Mouse (Mus musculus): Measurements from ENCODE around the gene Olfr221. TPM values are rescaled to one million over a fixed set of nuclear protein-coding genes. Genes with fewer than 3 reads are reported as not detected.
A peak's percentile ranks its signal among the peaks of the same experiment; 100 is the strongest.

Olfr221 gene
- polyA plus RNA-seq, 1 experiment from 2014 or later, result not detected

- DNase-seq (ENCODE audit: low spot score) (no peak), ATAC-seq (ENCODE audit: insufficient read depth, low FRiP score, low TSS enrichment) (no peak)
- H3K4me1 ChIP-seq (ENCODE audit: control insufficient read depth, insufficient read depth, low read length), result peaks cover 23% of the 10 kb centered on the region
- no peaks in the 10 kb centered on the region for H3K9me3 ChIP-seq (ENCODE audit: control insufficient read depth, low read length)
- H3K4me2 ChIP-seq (ENCODE audit: low read depth), result no peak overlapping the region
- H3K4me3 ChIP-seq (ENCODE audit: low read depth, low read length), result no peak overlapping the region
- H3K27me3 ChIP-seq (ENCODE audit: control insufficient read depth, insufficient read depth, low read length), result no peaks in the 10 kb centered on the region
- H3K27ac ChIP-seq (ENCODE audit: low read depth, low read length), result no peak overlapping the region
- H3K36me3 ChIP-seq (ENCODE audit: control insufficient read depth, insufficient read depth, low read length), result no peaks in the 10 kb centered on the region
- H3K9ac ChIP-seq (ENCODE audit: low read length), result no peak overlapping the region
- WGBS, result 90% methylated on average over 8 of the region's 8 CpGs
Observed at GRCm38 (mm10) chr14:52021568-52022212, 20.6 kb downstream of the Olfr221 start.

DNA sequence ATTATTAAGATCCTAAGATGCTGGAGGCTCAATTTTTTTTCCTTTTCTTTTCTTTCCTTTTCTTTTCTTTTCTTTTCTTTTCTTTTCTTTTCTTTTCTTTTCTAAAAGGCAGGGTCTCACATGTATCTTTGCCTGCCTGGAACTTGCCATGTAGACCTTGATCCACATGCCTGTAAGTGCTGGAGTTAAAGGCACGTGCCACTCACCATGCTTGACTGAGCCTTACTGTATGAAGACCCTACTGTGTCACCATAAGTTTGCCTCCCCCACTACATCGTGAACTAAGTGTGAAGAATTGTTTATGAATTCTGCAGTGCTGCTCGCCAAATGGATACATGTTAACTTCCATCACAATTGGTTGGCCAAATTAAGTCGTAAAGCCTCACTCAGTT lies 21.1 kb downstream of the Olfr221 start:
- 61% methylated on average over 4 of the region's 4 CpGs for WGBS
- Histone ChIP-seq H3K4me1 (ENCODE audit: control insufficient read depth, insufficient read depth, low read length) (peaks cover 28% of the 10 kb centered on the region), H3K27me3 (ENCODE audit: control insufficient read depth, insufficient read depth, low read length) (no peaks in the 10 kb centered on the region), H3K4me2 (ENCODE audit: low read depth) (peak overlapping the region; percentile 73; the same call in 1 of the 2 replicates), H3K9ac (ENCODE audit: low read length) (peak overlapping the region; percentile 73), H3K36me3 (ENCODE audit: control insufficient read depth, insufficient read depth, low read length) (no peaks in the 10 kb centered on the region), H3K27ac (ENCODE audit: low read depth, low read length) (peak overlapping the region; percentile 96), H3K4me3 (ENCODE audit: low read depth, low read length) (no peak overlapping the region), H3K9me3 (ENCODE audit: control insufficient read depth, low read length) (no peaks in the 10 kb centered on the region)
- ATAC-seq (ENCODE audit: insufficient read depth, low FRiP score, low TSS enrichment), result no peak
- no peak for DNase-seq (ENCODE audit: low spot score)

GRCm38 (mm10) chr14:52020486-52021137 lies 21.6 kb downstream of the Olfr221 start, which contains the start of gene Zfp219:
TSS of gene Zfp219 (minus strand) at chr14:52020733.
- peak within 1 kb of the TSS; percentile 47 for H3K4me3 ChIP-seq (ENCODE audit: low read depth, low read length)
- no peaks in the 10 kb centered on the region for H3K36me3 ChIP-seq (ENCODE audit: control insufficient read depth, insufficient read depth, low read length)
- H3K27ac ChIP-seq (ENCODE audit: low read depth, low read length), result peak within 1 kb of the TSS; percentile 96
- H3K4me1 ChIP-seq (ENCODE audit: control insufficient read depth, insufficient read depth, low read length), result peaks cover 34% of the 10 kb centered on the region
- ATAC-seq (ENCODE audit: insufficient read depth, low FRiP score, low TSS enrichment) (peak; percentile 24), DNase-seq (ENCODE audit: low spot score) (peak; percentile 78)
- H3K9ac ChIP-seq (ENCODE audit: low read length), result peak within 1 kb of the TSS; percentile 73
- H3K9me3 ChIP-seq (ENCODE audit: control insufficient read depth, low read length), result no peaks in the 10 kb centered on the region
- H3K27me3 ChIP-seq (ENCODE audit: control insufficient read depth, insufficient read depth, low read length), result no peaks in the 10 kb centered on the region
- WGBS, result 9% methylated on average over 15 of the region's 15 CpGs
- H3K4me2 ChIP-seq (ENCODE audit: low read depth), result peak within 1 kb of the TSS; percentile 73

DNA sequence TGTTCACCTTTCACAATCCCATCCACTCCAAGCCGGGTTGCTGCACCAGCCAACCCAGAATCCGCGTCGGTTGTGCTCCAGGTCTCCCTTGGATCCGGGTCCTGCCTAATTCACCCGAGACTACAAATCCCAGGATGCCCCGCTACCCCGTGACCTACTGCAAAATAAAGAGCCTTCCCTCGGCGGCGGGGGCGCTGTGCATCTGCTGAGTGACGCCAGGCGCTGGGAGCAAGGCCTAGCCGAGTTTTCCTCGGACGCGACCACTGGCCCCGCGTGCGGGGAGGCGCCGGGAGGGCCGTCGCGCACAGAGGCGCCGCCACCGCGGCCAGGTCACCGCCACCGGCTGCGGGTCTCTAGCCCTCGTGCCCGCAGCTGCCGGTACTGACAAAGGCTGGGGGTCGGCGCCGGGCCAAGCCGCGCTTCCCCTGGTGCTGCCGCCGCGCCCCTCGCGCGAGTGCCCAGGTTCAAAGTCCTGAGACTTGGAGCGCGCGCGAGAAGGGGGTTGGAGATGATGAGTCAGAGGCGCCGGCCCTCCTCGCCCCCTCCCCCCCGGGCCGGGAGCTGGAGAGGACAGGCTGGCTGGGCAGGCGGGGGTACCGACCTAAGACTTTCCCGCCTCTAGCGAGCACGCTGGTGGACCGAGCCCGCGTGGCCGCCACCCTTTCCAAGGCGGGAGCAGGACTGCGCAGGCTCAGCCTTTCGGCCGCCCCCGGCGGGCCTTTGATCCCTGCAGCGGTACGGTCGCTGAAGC lies 22.5 kb downstream of the Olfr221 start:
- ATAC-seq (ENCODE audit: insufficient read depth, low FRiP score, low TSS enrichment), result peak; percentile 90
- WGBS, result 0% methylated on average over 71 of the region's 74 CpGs

DNA sequence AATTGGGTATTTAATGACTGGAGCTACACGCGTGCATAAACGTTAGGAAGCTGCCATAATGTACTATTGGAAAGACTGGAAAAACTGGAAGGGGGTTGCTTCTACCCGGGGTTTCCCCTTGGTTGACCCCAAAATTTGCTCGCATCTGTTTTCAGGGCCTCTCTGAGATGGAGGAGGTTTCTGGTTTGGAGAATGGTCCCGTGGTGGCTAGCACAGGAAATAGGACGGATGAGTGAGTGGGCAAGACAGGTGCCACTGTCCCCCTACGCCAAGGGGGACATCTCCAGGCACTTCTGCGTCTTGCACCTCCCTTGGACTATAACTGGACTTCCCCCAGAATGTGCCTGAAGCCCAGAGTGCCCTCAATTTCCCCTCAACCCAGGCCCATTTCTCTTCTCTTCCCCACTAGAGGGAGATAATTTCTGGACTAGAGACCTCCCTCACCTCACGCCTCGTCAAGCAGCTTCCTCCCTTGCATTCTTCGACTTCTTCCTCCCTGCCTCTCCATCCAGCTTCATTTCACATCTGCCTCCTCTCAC lies 23.1 kb downstream of the Olfr221 start:
- H3K9ac ChIP-seq (ENCODE audit: low read length), result peak overlapping the region; percentile 73
- no peaks in the 10 kb centered on the region for H3K27me3 ChIP-seq (ENCODE audit: control insufficient read depth, insufficient read depth, low read length)
- peak overlapping the region; percentile 47 for H3K4me3 ChIP-seq (ENCODE audit: low read depth, low read length)
- peak overlapping the region; percentile 73 for H3K4me2 ChIP-seq (ENCODE audit: low read depth)
- ATAC-seq (ENCODE audit: insufficient read depth, low FRiP score, low TSS enrichment) (peak; percentile 5; the same call in 1 of the 2 replicates), DNase-seq (ENCODE audit: low spot score) (peak; percentile 24)
- no peaks in the 10 kb centered on the region for H3K9me3 ChIP-seq (ENCODE audit: control insufficient read depth, low read length)
- 37% methylated on average over 12 of the region's 12 CpGs for WGBS
- no peaks in the 10 kb centered on the region for H3K36me3 ChIP-seq (ENCODE audit: control insufficient read depth, insufficient read depth, low read length)
- peaks cover 40% of the 10 kb centered on the region for H3K4me1 ChIP-seq (ENCODE audit: control insufficient read depth, insufficient read depth, low read length)
- H3K27ac ChIP-seq (ENCODE audit: low read depth, low read length), result peak overlapping the region; percentile 96

More for the DNA sequence above, 22.5 kb downstream of the Olfr221 start:
- no peaks in the 10 kb centered on the region for H3K36me3 ChIP-seq (ENCODE audit: control insufficient read depth, insufficient read depth, low read length)
- H3K27ac ChIP-seq (ENCODE audit: low read depth, low read length), result peak overlapping the region; percentile 96
- H3K4me3 ChIP-seq (ENCODE audit: low read depth, low read length), result peak overlapping the region; percentile 47
- peaks cover 40% of the 10 kb centered on the region for H3K4me1 ChIP-seq (ENCODE audit: control insufficient read depth, insufficient read depth, low read length)
- H3K4me2 ChIP-seq (ENCODE audit: low read depth), result peak overlapping the region; percentile 73
- H3K9ac ChIP-seq (ENCODE audit: low read length), result peak overlapping the region; percentile 73
- H3K9me3 ChIP-seq (ENCODE audit: control insufficient read depth, low read length), result no peaks in the 10 kb centered on the region
- no peaks in the 10 kb centered on the region for H3K27me3 ChIP-seq (ENCODE audit: control insufficient read depth, insufficient read depth, low read length)
- DNase-seq (ENCODE audit: low spot score), result peak; percentile 98

DNA sequence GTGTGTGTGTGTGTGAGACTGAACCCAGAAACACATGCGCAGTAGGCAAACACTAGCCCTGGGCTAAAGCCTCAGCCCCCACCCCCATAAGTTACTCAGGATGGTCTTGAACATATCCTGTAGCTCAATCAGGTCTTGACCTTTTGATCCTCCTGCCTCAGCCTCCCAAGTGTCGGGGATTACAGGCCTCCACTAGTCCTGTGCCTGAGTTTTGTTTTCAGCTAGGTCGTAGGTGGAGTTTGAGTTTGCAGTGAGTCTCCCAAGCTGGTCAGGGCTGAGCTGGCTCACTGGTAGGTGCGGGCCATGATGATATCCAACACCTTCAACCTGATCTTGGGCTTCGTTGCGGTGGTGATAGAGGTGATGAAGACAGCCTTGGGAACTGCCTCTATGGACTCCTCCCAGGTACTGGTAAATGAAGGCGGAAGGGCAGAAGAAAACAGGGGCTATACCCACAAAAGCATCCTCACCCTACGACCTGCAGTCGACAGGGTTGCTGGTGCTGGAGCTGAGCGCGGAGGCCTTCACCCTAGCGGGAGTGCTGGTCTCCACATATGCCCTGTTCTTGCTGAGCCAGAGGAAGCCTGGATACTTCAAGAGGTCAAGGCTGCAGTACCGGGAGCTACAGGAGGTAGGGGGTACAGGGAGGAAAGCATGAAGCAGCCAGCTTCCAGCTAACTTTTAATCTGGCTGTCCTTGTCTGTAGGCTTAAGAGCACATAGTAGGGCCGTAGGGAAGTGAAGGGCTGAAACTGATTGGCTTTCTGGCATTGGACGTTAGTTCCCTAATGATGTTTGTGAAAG lies 23.8 kb downstream of the Olfr221 start:
- no peak for DNase-seq (ENCODE audit: low spot score)
- peak overlapping the region; percentile 47 for H3K4me3 ChIP-seq (ENCODE audit: low read depth, low read length)

DNA sequence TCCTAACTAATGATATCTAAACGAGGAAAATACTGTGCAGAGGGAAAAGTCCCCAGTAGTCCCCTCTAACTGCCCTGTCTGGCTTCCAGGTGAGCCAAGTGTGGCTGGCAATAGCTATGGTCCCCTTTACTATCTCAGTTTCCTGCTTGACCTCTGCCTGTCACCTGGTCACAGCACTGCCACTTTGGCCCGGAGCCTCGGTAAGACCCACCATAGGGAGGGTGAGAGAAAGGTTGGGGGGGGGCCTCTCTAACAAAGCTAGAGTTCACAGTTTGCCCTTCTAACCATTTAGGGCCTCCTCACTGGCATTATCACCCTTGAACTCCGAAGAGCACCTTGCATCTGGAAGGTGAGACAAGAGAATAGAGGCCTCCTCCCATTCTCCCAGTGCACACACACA lies 24.6 kb downstream of the Olfr221 start:
- H3K27ac ChIP-seq (ENCODE audit: low read depth, low read length), result no peak overlapping the region
- no peak overlapping the region for H3K9ac ChIP-seq (ENCODE audit: low read length)
- no peaks in the 10 kb centered on the region for H3K36me3 ChIP-seq (ENCODE audit: control insufficient read depth, insufficient read depth, low read length)
- peaks cover 38% of the 10 kb centered on the region for H3K4me1 ChIP-seq (ENCODE audit: control insufficient read depth, insufficient read depth, low read length)
- DNase-seq (ENCODE audit: low spot score) (no peak), ATAC-seq (ENCODE audit: insufficient read depth, low FRiP score, low TSS enrichment) (no peak)
- 88% methylated on average over 4 of the region's 4 CpGs for WGBS
- H3K4me3 ChIP-seq (ENCODE audit: low read depth, low read length), result no peak overlapping the region
- no peaks in the 10 kb centered on the region for H3K27me3 ChIP-seq (ENCODE audit: control insufficient read depth, insufficient read depth, low read length)
- no peaks in the 10 kb centered on the region for H3K9me3 ChIP-seq (ENCODE audit: control insufficient read depth, low read length)
- no peak overlapping the region for H3K4me2 ChIP-seq (ENCODE audit: low read depth)

More for the DNA sequence above, 23.8 kb downstream of the Olfr221 start:
- Histone ChIP-seq H3K36me3 (ENCODE audit: control insufficient read depth, insufficient read depth, low read length) (no peaks in the 10 kb centered on the region), H3K4me1 (ENCODE audit: control insufficient read depth, insufficient read depth, low read length) (peaks cover 40% of the 10 kb centered on the region), H3K4me2 (ENCODE audit: low read depth) (peak overlapping the region; percentile 73), H3K9ac (ENCODE audit: low read length) (peak overlapping the region; percentile 73; the same call in 1 of the 2 replicates), H3K27me3 (ENCODE audit: control insufficient read depth, insufficient read depth, low read length) (no peaks in the 10 kb centered on the region), H3K27ac (ENCODE audit: low read depth, low read length) (no peak overlapping the region), H3K9me3 (ENCODE audit: control insufficient read depth, low read length) (no peaks in the 10 kb centered on the region)
- 92% methylated on average over 15 of the region's 15 CpGs for WGBS
- ATAC-seq (ENCODE audit: insufficient read depth, low FRiP score, low TSS enrichment), result no peak

Measured in neural tube, embryonic 11.5 days (tissue).